Mouse (Mus musculus) embryonic fibroblast, embryonic 13.5 days (primary cell): ENCODE results near the gene Mlkl.

ENCODE experiments used
- CTCF ChIP-seq: IDR thresholded peaks from 2 replicates; pipeline ENCODE4 v1.5.1; 2011; ENCODE audit warnings: mild to moderate bottlenecking, control low read depth, low read length, moderate library complexity, borderline replicate concordance; ENCODE audit not compliant: insufficient read depth
- POLR2A ChIP-seq: IDR thresholded peaks from 2 replicates; pipeline ENCODE4 v1.6.1; 2011; ENCODE audit warnings: low read depth, mild to moderate bottlenecking, control low read depth, low read length, moderate library complexity

- TF ChIP-seq CTCF (no peak), POLR2A (no peak)
Observed at GRCm38 (mm10) chr8:111358905-111359304, 20.9 kb upstream of the Mlkl start.
